In genomic region chr1:52955102-52955501, GRCm38 (mm10) we compare ENCODE assay signal across 10 mouse cellular contexts.
A peak's percentile ranks its signal among the peaks of the same experiment; 100 is the strongest.
DNase-seq lines count a peak whose midpoint lies in the region; TF ChIP-seq lines count a peak whose summit lies in the region.
"Had no signal": no experiment of that assay in that cellular context is flagged by ENCODE, and none has a peak within 500 bp of the region (broad histone marks: within the 10 kb centered on the region; RNA-seq: fewer than 3 reads in every experiment).

No protein-coding gene starts in this region.

- H3K4me1 ChIP-seq in heart, adult 2 months (ENCODE audit: control insufficient read depth, insufficient read depth, low read length), result no peaks in the 10 kb centered on the region; the same call in 1 of the 2 replicates
- H3K4me1 ChIP-seq in heart, embryonic 10.5 days, result peaks cover 14% of the 10 kb centered on the region
- no peaks in the 10 kb centered on the region for H3K4me1 ChIP-seq in MEL (ENCODE audit: control insufficient read depth in 1 of 2, insufficient read depth in 2 of 2, low read length in 2 of 2)
- H3K4me1 ChIP-seq: liver, embryonic 15.5 days had no signal

- H3K9me3 ChIP-seq in heart, embryonic 10.5 days, result no peaks in the 10 kb centered on the region
- no peaks in the 10 kb centered on the region for H3K9me3 ChIP-seq in MEL (replicated peaks; ENCODE audit: insufficient read depth, low read length)
- H3K9me3 ChIP-seq: embryonic facial prominence, embryonic 12.5 days; liver, embryonic 15.5 days had no signal

- H3K9ac ChIP-seq in heart, adult 2 months (ENCODE audit: low read depth, low read length), result no peak overlapping the region
- H3K9ac ChIP-seq in MEL (ENCODE audit: control insufficient read depth, low read depth, low read length, poor library complexity, severe bottlenecking), result no peak overlapping the region
- H3K9ac ChIP-seq: embryonic facial prominence, embryonic 12.5 days; liver, embryonic 15.5 days had no signal

- peak in 1 of 2 experiments; percentile 59 for DNase-seq in heart, adult 2 months
- DNase-seq in heart, embryonic 10.5 days (ENCODE audit: low spot score), result no peak
- DNase-seq in 3T3-L1 (ENCODE audit: low read depth, low spot score), result peak; percentile 67
- DNase-seq in MEL (ENCODE audit: low read depth, low spot score), result peak; percentile 57
- DNase-seq in cerebellum, postnatal 10 days, result peak; percentile 72
- peak; percentile 46 to 67 for DNase-seq in layer of hippocampus, adult 2 months (ENCODE audit: low spot score in 2 of 2)
- peak; percentile 68 for DNase-seq in retina, embryonic 14.5 days (ENCODE audit: low spot score)
- no peak for DNase-seq in Muller cell, postnatal 12 days (ENCODE audit: inconsistent ontology term)

- H3K36me3 ChIP-seq in heart, adult 2 months (ENCODE audit: control insufficient read depth, insufficient read depth, low read length), result no peaks in the 10 kb centered on the region
- no peaks in the 10 kb centered on the region for H3K36me3 ChIP-seq in heart, embryonic 10.5 days
- no peaks in the 10 kb centered on the region for H3K36me3 ChIP-seq in MEL (ENCODE audit: control insufficient read depth in 1 of 2, insufficient read depth in 2 of 2, low read length in 2 of 2)
- H3K36me3 ChIP-seq: embryonic facial prominence, embryonic 12.5 days; liver, embryonic 15.5 days had no signal

- intact Hi-C loops in heart, adult 2 months (cut with DNase I), result loop anchor here (10.0 kb wide), 1 partner anchor 310 kb away; no protein-coding TSS in a partner anchor

- TF ChIP-seq EP300 in heart, adult 2 months (IDR thresholded peaks at IDR 0.05; ENCODE audit: insufficient read depth, low read depth, low read length), result no peak
- no peak for TF ChIP-seq EP300 in MEL (IDR thresholded peaks at IDR 0.05; ENCODE audit: low read depth in 1 of 2, low read length in 2 of 2)

- peak; percentile 74 for TF ChIP-seq CTCF in heart, adult 2 months (IDR thresholded peaks at IDR 0.05)
- peak; percentile 69 to 77 (median 70) for TF ChIP-seq CTCF in MEL (IDR thresholded peaks at IDR 0.05 in 2 of 3, conservative IDR thresholded peaks at IDR 0.05 in 1 of 3; ENCODE audit: control insufficient read depth in 1 of 3, insufficient read depth in 1 of 3, low read depth in 2 of 3, low read length in 3 of 3, poor library complexity in 1 of 3, severe bottlenecking in 1 of 3)
- TF ChIP-seq CTCF in layer of hippocampus, adult 2 months (conservative IDR thresholded peaks at IDR 0.05), result peak; percentile 86

- peak; percentile 76 for TF ChIP-seq RAD21 in MEL (IDR thresholded peaks at IDR 0.05; ENCODE audit: low read depth, low read length)

- no peak overlapping the region for H3K4me3 ChIP-seq in heart, adult 2 months
- no peak overlapping the region for H3K4me3 ChIP-seq in heart, embryonic 10.5 days
- no peak overlapping the region for H3K4me3 ChIP-seq in MEL (ENCODE audit: control insufficient read depth in 1 of 2, insufficient read depth in 1 of 2, low read depth in 2 of 2, low read length in 2 of 2)
- H3K4me3 ChIP-seq in layer of hippocampus, adult 2 months, result no peak overlapping the region
- H3K4me3 ChIP-seq: embryonic facial prominence, embryonic 12.5 days; liver, embryonic 15.5 days had no signal

- WGBS in heart, adult 2 months, result 24% methylated on average over 6 of the region's 6 CpGs
- WGBS in heart, embryonic 10.5 days, result 35% methylated on average over 6 of the region's 6 CpGs

- H3K79me2 ChIP-seq in heart, adult 2 months (replicated peaks; ENCODE audit: control insufficient read depth, insufficient read depth, low read length), result no peaks in the 10 kb centered on the region
- no peaks in the 10 kb centered on the region for H3K79me2 ChIP-seq in MEL (ENCODE audit: control insufficient read depth, insufficient read depth, low read length, poor library complexity)

- H3K27me3 ChIP-seq in heart, adult 2 months (ENCODE audit: control insufficient read depth, insufficient read depth, low read length), result 0 out of 2 replicates have a peak, but pooled peaks cover 3% of the 10 kb centered on the region
- H3K27me3 ChIP-seq in heart, embryonic 10.5 days (ENCODE audit: insufficient read depth, poor library complexity, severe bottlenecking), result peaks cover 24% of the 10 kb centered on the region; the same call in 1 of the 2 replicates
- no peaks in the 10 kb centered on the region for H3K27me3 ChIP-seq in MEL (ENCODE audit: control insufficient read depth in 1 of 2, insufficient read depth in 2 of 2, low read length in 2 of 2)

- H3K27ac ChIP-seq in heart, adult 2 months, result no peak overlapping the region
- no peak overlapping the region for H3K27ac ChIP-seq in heart, embryonic 10.5 days
- no peak overlapping the region for H3K27ac ChIP-seq in MEL (ENCODE audit: control insufficient read depth, low read depth, low read length)
- H3K27ac ChIP-seq in layer of hippocampus, adult 2 months, result no peak overlapping the region
- H3K27ac ChIP-seq: embryonic facial prominence, embryonic 12.5 days; liver, embryonic 15.5 days had no signal

- TF ChIP-seq POLR2A in heart, adult 2 months (IDR thresholded peaks at IDR 0.05; ENCODE audit: insufficient read depth, low read depth, low read length), result no peak
- no peak for TF ChIP-seq POLR2A in MEL (IDR thresholded peaks at IDR 0.05; ENCODE audit: control insufficient read depth in 1 of 2, insufficient read depth in 1 of 2, low read depth in 1 of 2, low read length in 2 of 2, poor library complexity in 1 of 2)

TF ChIP-seq in MEL, 35 proteins besides CTCF, POLR2A, EP300 and RAD21:
- TF ChIP-seq SMC3 (IDR thresholded peaks at IDR 0.05; ENCODE audit: low read depth, low read length), result peak; percentile 79
- TF ChIP-seq RCOR1 (IDR thresholded peaks at IDR 0.05; ENCODE audit: low read depth, low read length), result no peak
- TF ChIP-seq NELFE (IDR thresholded peaks at IDR 0.05; ENCODE audit: low read depth, low read length), result no peak
- TF ChIP-seq ZC3H11A (IDR thresholded peaks at IDR 0.05; ENCODE audit: low read depth, low read length), result peak; percentile 6; the same call in 1 of the 2 replicates
- TF ChIP-seq ZMIZ1 (IDR thresholded peaks at IDR 0.05; ENCODE audit: low read depth, low read length), result no peak

Comparison
In these comparisons a context has a peak if more than half of its experiments do, and no peak if none do; other contexts are left out.
1. DNase-seq: peak in 3T3-L1 (single experiment), MEL (single experiment), cerebellum, postnatal 10 days (2 of 2), layer of hippocampus, adult 2 months (2 of 2) and retina, embryonic 14.5 days (single experiment); none in heart, embryonic 10.5 days (single experiment) and Muller cell, postnatal 12 days (single experiment).
2. Peak in every context shown above with its lines, with median percentiles within 50 percentile points of each other: CTCF ChIP-seq.